Mouse (Mus musculus): ENCODE results near the gene Chd4.
A peak's percentile ranks its signal among the peaks of the same experiment; 100 is the strongest.
"Not testable (repeated sequence)": the region's sequence is repeated elsewhere in the genome, so short reads cannot be mapped to it uniquely, and the experiment has no call there.

Chd4 gene

DNA sequence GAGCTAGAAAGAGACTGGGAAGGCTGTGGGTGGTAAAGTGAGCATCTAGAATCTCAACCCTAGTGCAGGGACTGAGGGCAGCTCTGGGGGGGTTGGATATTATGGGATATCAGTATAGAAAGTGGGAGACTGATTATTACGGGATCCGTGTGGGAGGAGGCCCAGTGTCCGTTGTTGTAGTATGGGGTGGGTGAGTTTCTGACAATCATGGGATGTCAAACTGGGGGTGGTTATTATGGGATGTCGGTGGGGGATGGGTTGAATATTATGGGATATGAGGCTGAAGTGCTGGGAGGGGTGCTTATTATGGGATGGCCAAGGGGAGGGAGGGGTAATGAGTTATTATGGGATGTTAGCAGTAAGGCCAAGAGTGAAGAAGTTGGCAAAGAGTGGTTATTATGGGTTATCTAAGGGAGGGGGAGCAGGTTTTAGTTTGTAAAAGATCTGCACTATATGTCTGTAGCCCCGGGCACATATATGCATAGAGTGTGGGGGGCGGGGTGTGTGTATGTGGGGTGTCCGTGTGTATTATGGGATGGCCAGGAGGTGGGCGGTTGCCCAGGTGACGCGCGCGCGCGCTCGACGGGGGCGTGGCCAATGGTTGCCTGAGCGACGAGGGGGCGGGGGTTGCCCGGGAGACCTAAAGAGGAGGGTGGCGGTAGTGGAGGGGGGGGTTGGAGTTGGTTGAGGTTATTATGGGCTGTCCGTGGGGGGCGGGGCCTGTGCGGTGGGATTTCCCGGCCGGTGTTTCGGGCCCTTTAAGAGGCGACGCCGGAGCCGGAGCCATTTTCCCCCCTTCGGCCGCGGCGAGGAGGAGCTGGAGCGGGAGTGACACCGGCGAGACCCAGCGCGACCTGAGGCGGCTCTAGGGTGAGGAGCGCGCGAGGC is at the start of gene Chd4:
Gene Chd4, plus strand, starts transcription at position 591 of the 888 bp plus-strand sequence.
- no peak for DNase-seq (ENCODE audit: extremely low spot score, low read depth, low spot score)

DNA sequence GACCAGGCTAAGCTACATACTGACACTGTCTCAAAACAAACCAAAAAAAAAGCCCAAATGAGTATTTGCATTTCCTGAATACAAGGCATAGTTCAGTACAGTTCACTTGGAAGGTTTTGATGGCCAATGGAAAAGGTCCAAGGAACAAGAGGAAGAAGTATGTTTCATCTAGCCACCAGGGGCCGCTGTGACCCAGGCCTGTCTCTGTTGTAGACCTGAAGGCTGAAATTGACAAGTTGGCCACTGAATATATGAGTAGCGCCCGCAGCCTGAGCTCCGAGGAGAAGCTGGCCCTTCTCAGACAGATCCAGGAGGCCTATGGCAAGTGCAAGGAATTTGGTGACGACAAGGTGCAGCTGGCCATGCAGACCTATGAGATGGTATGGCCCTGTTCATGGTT is 49.1 kb upstream of the Chd4 start:
- DNase-seq (ENCODE audit: extremely low spot score, low read depth, low spot score): peak; percentile 44

DNA sequence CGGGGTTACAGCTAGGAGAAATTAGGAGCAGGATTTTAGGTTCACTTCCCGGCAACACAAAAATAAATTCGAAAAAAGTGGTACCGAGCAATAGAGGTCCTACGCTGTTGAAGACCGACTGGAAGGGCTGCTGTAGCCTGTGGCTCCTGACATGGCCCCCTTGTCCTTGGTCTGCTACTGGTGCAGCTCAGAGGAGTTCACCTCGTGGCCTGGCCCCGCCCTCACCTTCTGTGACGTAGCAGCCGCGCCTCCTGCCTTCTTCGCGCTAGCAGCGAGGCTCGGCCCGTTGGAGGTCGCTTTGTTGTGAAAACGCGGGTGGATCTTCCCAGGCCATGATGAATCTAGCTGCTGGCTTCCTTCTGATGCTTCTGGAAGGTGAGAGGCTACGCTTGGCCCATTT is 46.1 kb upstream of the Chd4 start, which contains the start of gene Acrbp:
Gene Acrbp, plus strand, starts transcription at position 12 of the 400 bp plus-strand sequence.
- no peak for DNase-seq (ENCODE audit: extremely low spot score, low read depth, low spot score)

DNA sequence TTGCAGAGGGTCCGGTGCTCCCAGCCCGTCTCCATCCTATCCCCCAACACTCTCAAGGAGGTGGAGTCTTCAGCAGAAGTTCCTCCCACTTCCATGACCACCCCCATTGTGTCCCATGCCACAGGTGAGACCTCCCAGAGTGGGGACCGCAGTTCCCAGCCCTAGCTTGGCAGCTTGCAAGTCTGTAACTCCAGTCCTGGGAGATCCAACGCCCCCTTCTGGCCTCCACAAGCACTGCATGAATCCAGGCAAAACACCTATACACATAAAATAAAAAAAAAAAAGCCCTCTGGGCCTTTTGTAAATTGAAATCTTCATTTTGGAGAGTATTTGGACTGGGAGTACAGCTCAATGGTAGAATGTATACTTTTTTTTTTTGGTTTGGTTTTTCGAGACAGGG is 44.5 kb upstream of the Chd4 start:
- no peak for DNase-seq (ENCODE audit: extremely low spot score, low read depth, low spot score)

DNA sequence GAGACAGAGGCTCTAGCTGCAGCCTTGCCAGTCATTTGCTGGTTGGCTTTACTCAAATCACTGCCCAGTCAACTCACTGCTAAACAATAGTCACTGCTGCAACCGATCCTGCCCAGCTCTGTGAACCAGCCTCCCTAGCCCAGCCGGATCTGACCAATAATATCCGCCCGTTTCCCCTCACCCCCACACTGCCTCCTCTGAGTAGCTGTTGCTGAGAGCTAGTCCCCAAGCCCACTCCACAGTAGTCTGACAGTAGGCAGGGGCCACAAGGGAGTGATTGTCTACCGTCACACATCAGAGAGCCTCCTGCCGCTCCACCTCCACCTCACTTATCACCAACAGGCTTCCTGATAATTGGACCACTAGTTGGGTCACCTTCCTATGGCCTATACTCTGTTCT is 34.3 kb upstream of the Chd4 start:
- no peak for DNase-seq (ENCODE audit: extremely low spot score, low read depth, low spot score)

DNA sequence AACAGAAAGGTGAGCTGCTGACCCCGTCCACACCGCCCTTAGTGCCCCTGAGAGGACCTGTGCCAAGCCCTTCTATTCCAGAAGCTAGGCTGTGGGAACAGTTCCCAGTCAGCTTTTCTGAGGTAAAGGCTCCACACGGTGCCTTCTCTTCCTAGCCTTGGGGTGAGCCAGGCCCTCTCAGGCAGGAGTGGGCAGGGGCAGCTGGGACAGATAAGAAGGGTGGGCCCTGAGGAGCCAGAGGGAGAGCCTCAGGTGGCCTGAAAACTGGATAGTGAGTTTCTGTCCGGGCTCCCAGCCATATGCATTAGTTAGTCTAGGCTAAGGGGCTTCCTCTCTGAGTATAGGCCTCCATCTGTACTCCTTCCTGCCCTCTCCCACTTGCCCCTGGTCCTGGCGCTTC is 33.3 kb upstream of the Chd4 start:
- DNase-seq (ENCODE audit: extremely low spot score, low read depth, low spot score): no peak

DNA sequence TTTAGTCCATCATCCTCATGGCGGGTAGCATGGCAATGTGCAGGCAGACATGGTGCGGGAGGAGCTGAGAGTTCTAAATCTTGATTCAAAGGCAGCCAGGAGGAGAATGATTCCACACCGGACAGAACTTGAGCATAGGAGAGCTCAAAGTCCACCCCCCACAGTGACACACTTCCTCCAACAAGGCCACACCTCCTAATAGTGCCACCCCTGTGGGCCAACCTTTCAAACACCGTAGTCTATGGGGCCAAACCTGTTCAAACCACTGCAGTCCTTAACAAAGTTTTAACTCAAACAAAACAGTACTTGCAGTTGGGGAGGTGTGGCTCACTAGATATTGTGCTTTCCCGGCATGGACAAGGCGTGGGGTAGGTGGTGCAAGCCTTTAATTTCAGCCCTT is 31.9 kb upstream of the Chd4 start:
- DNase-seq (ENCODE audit: extremely low spot score, low read depth, low spot score): no peak

DNA sequence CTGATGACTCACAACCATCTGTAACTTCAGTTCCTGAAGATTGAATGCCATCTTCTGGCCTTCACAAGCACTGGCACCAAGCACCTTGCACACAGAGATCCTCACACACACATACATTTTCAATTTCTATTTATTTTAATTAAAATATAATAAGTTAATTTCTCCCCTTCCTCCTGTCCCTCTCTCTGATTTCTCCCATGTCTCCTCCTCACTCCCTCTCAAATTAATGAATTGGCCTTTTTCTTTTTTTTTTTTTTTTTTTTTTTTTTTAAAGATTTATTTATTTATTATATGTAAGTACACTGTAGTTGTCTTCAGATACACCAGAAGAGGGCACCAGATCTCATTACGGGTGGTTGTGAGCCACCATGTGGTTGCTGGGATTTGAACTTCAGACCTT is 30.6 kb upstream of the Chd4 start:
- not testable (repeated sequence) for DNase-seq (ENCODE audit: extremely low spot score, low read depth, low spot score)

DNA sequence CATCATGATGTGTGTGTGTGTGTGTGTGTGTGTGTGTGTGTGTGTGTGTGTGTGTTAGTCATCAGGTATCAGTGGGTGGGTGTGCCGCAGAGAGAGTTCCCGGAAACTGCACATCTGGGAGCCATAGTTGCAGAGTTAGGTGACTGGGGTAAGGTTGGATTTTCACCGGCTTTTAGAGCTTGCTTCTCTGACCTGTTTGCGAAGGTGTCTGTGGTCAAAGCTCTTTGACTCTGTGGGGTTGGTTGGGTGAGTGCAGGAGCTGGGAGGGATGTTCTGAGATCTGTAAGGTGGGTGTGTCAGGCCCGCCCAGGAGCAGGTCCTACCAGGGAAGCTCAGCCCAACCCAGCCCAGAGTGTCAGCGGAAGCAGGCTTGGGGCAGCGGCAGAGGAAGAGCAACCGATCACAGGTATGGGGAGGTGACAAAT is 28.2 kb upstream of the Chd4 start, which contains the start of gene Lpar5:
Gene Lpar5, plus strand, starts transcription at position 350 of the 425 bp plus-strand sequence.
- no peak for DNase-seq (ENCODE audit: extremely low spot score, low read depth, low spot score)

DNA sequence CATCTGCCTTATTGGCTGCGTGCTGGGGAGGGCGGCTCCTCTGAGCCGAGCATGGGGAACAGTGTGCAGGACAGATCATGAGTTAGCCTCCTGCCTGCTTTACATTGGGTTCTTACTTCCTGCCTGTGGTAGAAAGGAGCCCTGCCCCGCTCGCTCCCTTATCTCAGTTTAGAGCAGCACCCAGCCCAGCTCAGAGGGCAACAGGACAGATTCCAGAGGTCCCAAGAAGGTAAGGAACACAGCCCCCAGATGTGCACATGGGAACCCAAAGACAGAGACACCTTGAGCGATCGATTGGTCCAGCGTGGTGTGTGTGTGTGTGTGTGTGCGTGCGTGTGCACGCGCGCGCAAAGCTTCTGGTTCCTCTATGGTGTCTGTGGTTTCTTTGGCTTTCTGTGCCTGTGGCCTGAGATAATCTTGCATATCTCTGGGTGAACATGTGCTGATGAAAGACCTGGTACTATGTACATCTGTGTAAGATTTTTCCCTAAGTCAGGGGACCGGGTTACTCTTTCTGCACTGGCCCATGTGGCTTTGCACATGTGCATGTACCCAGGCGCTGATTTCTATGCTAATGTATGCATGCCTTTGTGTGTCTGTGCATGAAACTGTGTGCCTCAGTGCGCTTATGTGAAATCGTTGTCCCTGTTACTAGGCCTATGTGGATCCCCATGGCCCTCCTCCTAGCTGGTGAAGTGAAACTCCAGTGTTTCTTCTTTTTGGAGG is 24.4 kb upstream of the Chd4 start:
- DNase-seq (ENCODE audit: extremely low spot score, low read depth, low spot score): no peak

DNA sequence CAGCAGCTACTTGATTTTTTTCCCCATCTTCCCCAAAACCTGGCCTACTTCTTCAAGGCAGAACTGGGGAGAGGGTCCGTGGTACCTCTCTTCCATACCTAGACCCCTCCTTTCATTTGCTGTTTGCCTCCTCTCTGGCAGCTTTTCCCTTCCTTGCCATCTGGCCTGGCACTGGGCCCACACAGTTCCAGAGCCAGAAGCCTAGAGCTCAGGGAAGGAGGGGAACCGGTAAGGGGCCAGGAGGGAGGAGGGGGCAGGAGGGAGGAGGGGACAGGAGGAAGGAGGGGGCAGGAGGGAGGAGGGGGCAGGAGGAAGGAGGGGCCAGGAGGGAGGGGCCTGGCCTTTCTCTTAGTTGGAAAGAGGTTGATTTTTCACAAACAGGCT is 23.9 kb upstream of the Chd4 start:
- DNase-seq (ENCODE audit: extremely low spot score, low read depth, low spot score): no peak

DNA sequence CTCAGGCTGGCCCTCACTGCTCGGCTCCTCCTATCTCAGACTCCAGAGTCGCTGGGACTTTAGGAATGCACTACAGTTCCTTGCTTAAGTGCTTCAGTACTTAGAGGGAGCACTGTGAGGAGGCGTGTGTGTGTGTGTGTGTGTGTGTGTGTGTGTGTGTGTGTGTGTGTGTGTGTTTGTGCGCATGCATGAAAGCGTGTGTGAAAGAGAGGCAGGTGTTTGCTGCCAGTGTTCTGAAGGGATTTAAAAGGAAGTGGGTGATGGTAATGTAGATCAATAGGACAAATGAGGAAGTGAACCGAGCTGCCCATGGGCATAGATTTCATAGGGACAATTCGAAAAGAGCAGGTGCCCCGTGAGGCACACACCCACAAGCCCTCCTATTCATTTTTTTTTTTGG is 22.0 kb upstream of the Chd4 start:
- DNase-seq (ENCODE audit: extremely low spot score, low read depth, low spot score): no peak

DNA sequence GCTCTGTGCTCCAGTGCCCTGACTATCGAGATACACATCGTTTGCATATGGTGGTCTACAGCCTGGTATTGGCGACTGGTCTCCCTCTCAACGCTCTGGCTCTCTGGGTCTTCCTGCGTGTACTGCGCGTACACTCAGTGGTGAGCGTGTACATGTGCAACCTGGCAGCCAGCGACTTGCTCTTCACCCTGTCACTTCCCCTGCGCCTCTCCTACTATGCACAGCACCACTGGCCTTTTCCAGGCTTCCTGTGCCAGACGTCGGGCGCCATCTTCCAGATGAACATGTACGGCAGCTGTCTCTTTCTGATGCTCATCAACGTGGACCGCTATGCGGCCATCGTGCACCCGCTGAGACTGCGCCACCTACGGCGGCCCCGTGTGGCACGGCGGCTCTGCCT is 14.4 kb upstream of the Chd4 start:
- no peak for DNase-seq (ENCODE audit: extremely low spot score, low read depth, low spot score)

DNA sequence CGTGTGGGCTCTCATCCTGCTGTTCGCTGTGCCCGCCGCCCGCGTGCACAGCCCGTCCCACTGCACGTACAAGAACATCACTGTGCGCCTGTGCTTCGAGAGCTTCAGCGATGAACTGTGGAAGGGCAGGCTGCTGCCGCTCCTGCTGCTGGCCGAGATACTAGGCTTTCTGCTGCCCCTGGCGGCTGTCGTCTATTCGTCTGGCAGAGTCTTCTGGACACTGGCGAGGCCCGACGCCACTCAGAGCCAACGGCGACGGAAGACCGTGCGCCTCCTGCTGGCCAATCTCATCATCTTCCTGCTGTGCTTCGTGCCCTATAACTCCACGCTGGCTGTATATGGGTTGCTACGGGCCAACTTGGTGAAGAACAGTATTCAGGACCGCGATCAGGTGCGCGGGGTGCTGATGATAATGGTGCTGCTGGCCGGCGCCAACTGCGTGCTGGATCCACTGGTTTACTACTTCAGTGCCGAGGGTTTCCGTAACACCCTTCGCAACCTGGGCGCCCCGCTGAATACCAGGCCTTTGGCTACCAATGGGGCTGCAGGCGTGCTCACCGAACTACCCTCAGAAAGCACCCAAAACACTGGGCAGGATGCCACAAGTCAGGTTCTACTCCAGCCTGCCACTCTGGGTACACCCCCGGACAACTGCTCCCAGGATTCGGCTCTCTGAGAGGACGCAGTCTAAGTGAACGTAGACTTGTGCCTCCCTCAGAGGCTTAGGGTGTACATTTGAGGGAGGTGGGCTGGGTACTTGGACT is 13.8 kb upstream of the Chd4 start:
- peak; percentile 91 for DNase-seq (ENCODE audit: extremely low spot score, low read depth, low spot score)

DNA sequence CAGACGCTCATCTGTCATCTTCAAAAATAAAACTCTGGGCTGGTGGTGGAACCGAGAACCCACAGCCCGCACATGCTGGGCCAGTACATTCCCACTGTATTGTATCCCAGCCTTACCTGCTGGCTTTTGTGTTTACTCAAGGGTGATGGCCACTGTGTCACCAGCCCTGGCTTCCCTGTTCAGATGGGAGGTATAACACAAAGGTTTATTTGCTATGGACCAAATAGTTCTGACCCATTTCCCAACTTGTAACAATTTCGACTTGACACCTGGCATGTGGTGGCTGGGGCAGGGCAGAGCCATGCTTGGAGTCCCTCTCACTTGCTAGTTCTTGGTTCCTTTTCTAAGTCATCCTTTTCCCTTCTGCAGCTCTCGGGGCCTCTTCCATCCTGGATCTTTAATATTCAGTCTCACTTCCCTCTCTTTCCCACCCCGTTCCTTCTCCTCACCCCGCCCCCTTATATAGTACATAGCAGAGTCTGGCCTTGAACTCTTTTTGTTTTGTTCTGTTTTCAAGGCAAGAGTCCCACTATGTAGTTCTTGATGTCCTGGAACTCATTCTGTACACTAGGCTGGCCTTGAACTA is 12.9 kb upstream of the Chd4 start:
- DNase-seq (ENCODE audit: extremely low spot score, low read depth, low spot score): no peak

DNA sequence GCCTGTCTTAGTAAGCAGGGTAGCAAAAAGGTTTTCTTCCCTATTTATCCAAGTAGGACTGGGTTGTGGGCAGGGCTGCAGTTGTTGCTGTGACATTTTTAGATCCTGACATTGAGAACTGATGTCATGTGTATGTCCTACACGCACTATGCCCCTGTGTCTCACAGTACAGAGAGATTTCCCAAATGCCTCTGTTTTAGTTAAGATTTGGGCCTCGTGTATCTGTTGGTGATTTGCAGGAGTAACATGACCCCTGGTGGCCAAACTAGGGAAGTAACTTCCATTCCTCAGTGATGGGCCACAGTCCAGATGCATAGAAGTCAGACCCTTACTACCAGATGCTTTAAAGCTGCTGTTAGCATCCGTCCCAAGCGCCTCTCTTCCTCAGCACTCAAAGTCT is 11.4 kb upstream of the Chd4 start:
- DNase-seq (ENCODE audit: extremely low spot score, low read depth, low spot score): no peak

DNA sequence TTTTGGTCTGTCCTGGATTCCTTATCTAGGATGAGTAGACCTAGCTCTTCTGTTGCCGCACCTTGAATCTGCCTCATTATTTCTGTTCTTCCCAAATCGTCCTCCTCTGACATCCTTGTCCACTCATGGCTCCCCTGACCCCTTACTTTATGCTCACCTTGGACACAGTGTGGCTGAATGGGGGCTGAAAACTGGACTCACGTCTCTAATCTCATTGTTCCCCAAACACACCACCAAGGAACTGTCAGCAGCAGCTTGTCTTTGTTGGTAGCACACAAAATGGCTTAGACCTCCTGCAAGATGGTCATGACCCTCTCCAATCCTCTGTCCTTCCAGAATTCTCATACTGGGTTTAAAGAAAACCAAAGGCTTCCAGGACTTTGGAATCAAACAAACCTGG is 7.8 kb upstream of the Chd4 start:
- DNase-seq (ENCODE audit: extremely low spot score, low read depth, low spot score): no peak

DNA sequence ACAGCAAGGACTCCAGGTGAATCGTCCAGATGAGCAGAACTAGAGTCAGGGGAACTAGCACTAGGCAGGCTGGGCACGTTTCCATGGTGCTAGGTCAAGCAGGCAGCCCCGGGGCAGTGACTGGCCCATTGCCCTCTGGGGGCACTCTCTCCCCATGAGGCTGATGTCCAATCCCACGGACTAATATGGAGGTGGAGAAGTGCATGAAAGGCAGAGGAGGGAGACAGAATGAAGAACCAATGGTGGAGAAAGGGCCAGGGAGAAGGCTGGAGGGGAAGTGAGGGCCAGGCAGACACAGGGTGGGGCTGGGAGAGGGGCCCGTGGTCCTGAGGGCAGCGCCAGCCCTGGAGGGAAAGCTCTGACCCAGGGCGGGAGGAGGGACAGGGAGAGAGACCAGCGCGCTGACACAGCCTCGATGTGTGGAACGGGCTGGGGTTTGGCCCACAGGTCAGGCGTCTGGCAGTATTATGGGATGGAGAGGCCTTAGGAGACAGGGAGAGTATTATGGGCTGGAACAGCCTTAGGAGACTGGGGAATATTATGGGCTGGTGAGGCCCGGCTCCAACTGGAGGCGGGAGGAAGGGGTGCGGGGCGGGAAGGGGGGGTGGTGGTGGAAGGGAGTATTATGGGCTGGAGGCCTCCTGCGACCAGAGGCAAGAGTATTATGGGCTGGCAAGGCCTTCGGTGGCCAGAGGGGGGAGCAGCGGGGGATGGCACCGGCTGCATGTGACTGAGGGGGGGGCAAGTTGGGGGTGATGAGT is 7.0 kb upstream of the Chd4 start:
- no peak for DNase-seq (ENCODE audit: extremely low spot score, low read depth, low spot score)

DNA sequence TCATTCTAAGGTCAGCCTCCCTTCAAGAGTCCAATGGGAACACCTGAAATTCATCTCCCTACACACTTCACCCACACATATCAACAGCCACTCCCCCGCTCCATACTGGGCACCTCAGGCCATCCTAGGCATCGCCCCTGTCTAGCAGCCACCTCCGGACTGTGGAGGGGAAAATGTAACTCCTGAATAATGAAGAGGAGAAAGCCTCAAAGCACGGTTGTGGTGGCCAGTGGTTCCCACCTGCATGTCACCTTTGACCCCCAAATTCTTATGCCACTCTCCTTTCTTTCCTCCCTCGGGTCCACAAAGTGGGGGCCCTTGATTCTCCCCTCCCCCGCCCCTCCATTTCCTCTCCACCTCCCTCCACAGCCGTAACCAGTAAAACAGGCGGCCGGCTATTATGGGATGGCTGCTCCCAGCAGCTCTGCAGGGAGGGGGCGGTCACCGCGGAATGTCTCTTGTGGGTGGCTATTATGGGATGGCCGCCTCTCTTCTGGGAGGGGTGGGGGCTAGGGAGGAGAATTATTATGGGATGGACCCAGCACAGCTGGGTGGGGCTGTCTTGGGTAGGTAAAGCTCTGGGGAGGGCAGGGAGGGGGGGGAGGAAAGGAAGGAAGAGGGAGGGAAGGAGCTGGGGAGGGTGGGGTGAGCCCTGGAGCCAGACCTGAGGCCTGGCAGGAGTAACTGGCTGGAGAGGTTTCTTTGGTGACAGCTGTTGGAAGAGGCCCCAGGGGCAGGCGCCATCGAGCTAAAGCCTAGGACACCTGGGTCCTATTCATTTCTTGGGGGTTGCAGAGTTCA is 6.1 kb upstream of the Chd4 start:
- no peak for DNase-seq (ENCODE audit: extremely low spot score, low read depth, low spot score)

Measured in hindlimb bud, embryonic 11.5 days (tissue).